Mouse (Mus musculus) MEL (cell line): ENCODE measurements around the gene Zkscan5. TPM values are rescaled to one million over a fixed set of nuclear protein-coding genes. Genes with fewer than 3 reads are reported as not detected.

Experiments
- DNase-seq: peaks from one replicate; pipeline ENCODE4 v3.0.0; 2011; ENCODE audit warnings: low read depth, low spot score
- H3K27ac ChIP-seq: 2 replicates; pipeline ENCODE4 v1.5.1; 2012; ENCODE audit warnings: low read depth, mild to moderate bottlenecking, control low read depth, low read length, moderate library complexity; ENCODE audit not compliant: control insufficient read depth
- H3K27me3 ChIP-seq, 2 experiments: fragments of 150-350 bp in 1 of 2; sonication (generic) in 1 of 2; 2 replicates each; pipeline ENCODE4 v1.6.1; 2012; ENCODE audit warnings: low read length in 2 of 2, mild to moderate bottlenecking in 2 of 2, improper control_type of control experiment in 1 of 2, moderate library complexity in 1 of 2; ENCODE audit not compliant: insufficient read depth in 2 of 2, control insufficient read depth in 1 of 2
- H3K36me3 ChIP-seq, 2 experiments: 2 replicates each; pipeline ENCODE4 v1.6.1; 2012 to 2014; ENCODE audit warnings: low read length in 2 of 2, improper control_type of control experiment in 1 of 2, inconsistent platforms in 1 of 2, mild to moderate bottlenecking in 1 of 2; ENCODE audit not compliant: insufficient read depth in 2 of 2, control insufficient read depth in 1 of 2
- H3K4me1 ChIP-seq, 2 experiments: fragments of 150-350 bp in 1 of 2; sonication (generic) in 1 of 2; 2 replicates each; pipeline ENCODE4 v1.6.1; 2012; ENCODE audit warnings: low read length in 2 of 2, improper control_type of control experiment in 1 of 2, mild to moderate bottlenecking in 1 of 2; ENCODE audit not compliant: insufficient read depth in 2 of 2, control insufficient read depth in 1 of 2
- H3K4me3 ChIP-seq, 2 experiments: fragments of 150-350 bp in 1 of 2; sonication (generic) in 1 of 2; 2 replicates each; pipeline ENCODE4 v1.5.1; 2012; ENCODE audit warnings: low read depth in 2 of 2, low read length in 2 of 2, mild to moderate bottlenecking in 2 of 2, moderate library complexity in 2 of 2, control low read depth in 1 of 2, improper control_type of control experiment in 1 of 2; ENCODE audit not compliant: control insufficient read depth in 1 of 2, insufficient read depth in 1 of 2
- H3K79me2 ChIP-seq: 2 replicates; pipeline ENCODE4 v1.6.1; 2012; ENCODE audit warnings: mild to moderate bottlenecking, low read length, moderate library complexity; ENCODE audit not compliant: control insufficient read depth, poor library complexity, insufficient read depth
- H3K9ac ChIP-seq: 2 replicates; pipeline ENCODE4 v1.6.1; 2012; ENCODE audit warnings: low read depth, mild to moderate bottlenecking, control low read depth, low read length, moderate library complexity; ENCODE audit not compliant: control insufficient read depth, poor library complexity, severe bottlenecking
- H3K9me3 ChIP-seq: fragments of 150-350 bp; sonication (generic); replicated peaks from 2 replicates; pipeline ENCODE4 v1.6.1; 2012; ENCODE audit warnings: mild to moderate bottlenecking, low read length, improper control_type of control experiment, moderate library complexity; ENCODE audit not compliant: insufficient read depth
- BHLHE40 ChIP-seq: IDR thresholded peaks from 2 replicates; pipeline ENCODE4 v1.6.1; 2012; ENCODE audit warnings: low read depth, mild to moderate bottlenecking, inconsistent platforms, low read length, improper control_type of control experiment, borderline replicate concordance
- CHD1 ChIP-seq: IDR thresholded peaks from 2 replicates; pipeline ENCODE4 v1.6.1; 2012; ENCODE audit warnings: low read depth, mild to moderate bottlenecking, inconsistent platforms, low read length, improper control_type of control experiment
- CHD2 ChIP-seq: IDR thresholded peaks from 2 replicates; pipeline ENCODE4 v1.6.1; 2011; ENCODE audit warnings: low read length, improper control_type of control experiment
- E2F4 ChIP-seq: IDR thresholded peaks from 2 replicates; pipeline ENCODE4 v1.6.1; 2011; ENCODE audit warnings: low read depth, low read length, improper control_type of control experiment, borderline replicate concordance
- ELF1 ChIP-seq: IDR thresholded peaks from 2 replicates; pipeline ENCODE4 v1.6.1; 2014; ENCODE audit warnings: low read depth, mild to moderate bottlenecking, inconsistent platforms, low read length, improper control_type of control experiment, moderate library complexity
- EP300 ChIP-seq, 2 experiments: IDR thresholded peaks; 2 replicates each; pipeline ENCODE4 v1.6.1; 2011; ENCODE audit warnings: improper control_type of control experiment in 2 of 2, low read length in 2 of 2, low read depth in 1 of 2, mild to moderate bottlenecking in 1 of 2
- GABPA ChIP-seq: IDR thresholded peaks from 2 replicates; pipeline ENCODE4 v1.6.1; 2012; ENCODE audit warnings: low read depth, mild to moderate bottlenecking, inconsistent platforms, low read length, improper control_type of control experiment, moderate library complexity
- GATA1 ChIP-seq: IDR thresholded peaks from 2 replicates; pipeline ENCODE4 v1.6.1; 2011; ENCODE audit warnings: low read depth, low read length, improper control_type of control experiment
- HCFC1 ChIP-seq: IDR thresholded peaks from 2 replicates; pipeline ENCODE4 v1.6.1; 2012; ENCODE audit warnings: low read depth, mild to moderate bottlenecking, inconsistent platforms, low read length, improper control_type of control experiment, moderate library complexity
- MXI1 ChIP-seq: IDR thresholded peaks from 2 replicates; pipeline ENCODE4 v1.6.1; 2011; ENCODE audit warnings: mild to moderate bottlenecking, low read depth, low read length, improper control_type of control experiment
- MYB ChIP-seq: IDR thresholded peaks from 2 replicates; pipeline ENCODE4 v1.6.1; 2011; ENCODE audit warnings: mild to moderate bottlenecking, low read depth, low read length, improper control_type of control experiment
- NELFE ChIP-seq: IDR thresholded peaks from 2 replicates; pipeline ENCODE4 v1.6.1; 2011; ENCODE audit warnings: low read depth, low read length, improper control_type of control experiment
- NRF1 ChIP-seq: IDR thresholded peaks from 2 replicates; pipeline ENCODE4 v1.6.1; 2014; ENCODE audit warnings: low read depth, mild to moderate bottlenecking, inconsistent platforms, low read length, improper control_type of control experiment, moderate library complexity; ENCODE audit not compliant: poor library complexity, insufficient read depth, severe bottlenecking
- POLR2AphosphoS5 ChIP-seq: IDR thresholded peaks from 2 replicates; pipeline ENCODE4 v1.6.1; 2012; ENCODE audit warnings: low read depth, borderline replicate concordance, mild to moderate bottlenecking, inconsistent platforms, low read length, moderate library complexity, mixed read lengths
- SMC3 ChIP-seq: IDR thresholded peaks from 2 replicates; pipeline ENCODE4 v1.6.1; 2011; ENCODE audit warnings: low read depth, low read length, improper control_type of control experiment
- USF2 ChIP-seq, 2 experiments: IDR thresholded peaks; 2 replicates each; pipeline ENCODE4 v1.6.1; 2011 to 2012; ENCODE audit warnings: improper control_type of control experiment in 2 of 2, low read length in 2 of 2, borderline replicate concordance in 1 of 2, inconsistent platforms in 1 of 2, low read depth in 1 of 2, mild to moderate bottlenecking in 1 of 2; ENCODE audit not compliant: insufficient read depth in 1 of 2
- ZC3H11A ChIP-seq: IDR thresholded peaks from 2 replicates; pipeline ENCODE4 v1.6.1; 2012; ENCODE audit warnings: low read depth, mild to moderate bottlenecking, inconsistent platforms, low read length, improper control_type of control experiment
- polyA plus RNA-seq, 2 experiments: library from polyadenylated mRNA; stranded (reverse) in 1 of 2; unstranded in 1 of 2; fragments of >175 nt in 1 of 2; fragments of >200 nt in 1 of 2; gene quantifications; 2 replicates each; pipeline versions ENCODE4 v1.2.1 to v1.2.4; 2012; ENCODE audit warnings: low replicate concordance in 2 of 2, low read depth in 1 of 2; ENCODE audit not compliant: insufficient read length in 2 of 2, insufficient read depth in 1 of 2, missing spikeins in 1 of 2
- total RNA-seq: library from RNA; depleted of rRNA; stranded (reverse); fragments of 300-350 nt; gene quantifications from 2 replicates; pipeline ENCODE4 v1.2.3, GENCODE M21; 2012

The Zkscan5 gene
- total and polyA plus RNA-seq, 3 experiments = 8.7 to 9.8 TPM; not detected in 1

DNA sequence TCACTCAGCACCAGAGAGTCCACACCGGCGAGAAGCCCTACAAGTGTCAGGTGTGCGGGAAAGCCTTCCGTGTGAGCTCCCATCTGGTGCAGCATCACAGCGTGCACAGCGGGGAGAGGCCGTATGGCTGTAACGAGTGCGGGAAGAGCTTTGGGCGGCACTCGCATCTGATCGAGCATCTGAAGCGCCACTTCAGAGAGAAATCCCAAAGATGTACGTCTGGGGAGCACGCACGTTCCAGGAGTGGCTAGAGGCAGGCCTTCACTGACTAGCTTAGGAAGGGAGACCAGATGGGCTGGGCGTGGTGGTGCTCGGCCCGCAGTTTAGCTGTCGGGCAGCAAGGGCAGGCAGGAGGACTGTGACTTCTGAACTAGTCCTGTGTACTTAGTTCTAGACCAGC is 14.3 kb downstream of the Zkscan5 start:
- no peak overlapping the region for H3K9ac ChIP-seq

DNA sequence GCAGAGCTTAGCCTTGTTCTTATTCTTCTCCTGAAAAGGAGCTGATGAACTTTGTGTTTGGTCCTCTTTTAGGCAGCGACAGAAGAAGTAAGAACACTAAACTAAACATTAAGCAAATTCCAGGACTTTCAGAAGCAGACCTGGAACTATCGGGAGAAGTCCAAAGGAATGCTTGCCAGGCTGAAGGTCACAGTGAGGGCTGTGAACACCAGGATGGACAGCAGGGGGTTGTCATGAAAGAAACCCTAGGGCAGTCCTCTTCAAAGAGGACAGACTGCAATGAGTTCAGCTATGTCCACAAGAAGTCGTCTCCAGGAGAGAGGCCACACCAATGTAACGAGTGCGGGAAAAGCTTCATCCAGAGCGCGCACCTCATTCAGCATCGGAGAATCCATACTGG is 15.6 kb downstream of the Zkscan5 start:
- Histone ChIP-seq H3K27me3 (no peaks in the 10 kb centered on the region), H3K9ac (no peak overlapping the region)
- no peak for TF ChIP-seq ZC3H11A
- no peak for TF ChIP-seq E2F4
- TF ChIP-seq EP300 (IDR thresholded peaks at IDR 0.05; ENCODE audit: low read depth in 1 of 2, low read length in 2 of 2) = no peak
- TF ChIP-seq CHD1 = no peak
- no peak for TF ChIP-seq GATA1
- TF ChIP-seq HCFC1 = no peak
- no peak for TF ChIP-seq MYB
- no peak for TF ChIP-seq MXI1
- no peak for TF ChIP-seq BHLHE40
- TF ChIP-seq NRF1 = no peak
- no peak for TF ChIP-seq CHD2
- TF ChIP-seq NELFE = no peak
- TF ChIP-seq SMC3 = no peak
- no peak for TF ChIP-seq GABPA
- TF ChIP-seq ELF1 = no peak
- TF ChIP-seq POLR2AphosphoS5 = no peak
- TF ChIP-seq, all 39 proteins: peak for 0
- Histone ChIP-seq H3K27ac (no peak overlapping the region), H3K4me1 (peaks cover 3 to 14% of the 10 kb centered on the region in 2 experiments; a peak in 2 of 4 replicates), H3K9me3 (no peaks in the 10 kb centered on the region), H3K79me2 (no peaks in the 10 kb centered on the region; the same call in 1 of the 2 replicates), H3K4me3 (no peak overlapping the region), H3K36me3 (peaks cover 0 to 3% of the 10 kb centered on the region in 2 experiments)
- no peak for DNase-seq

More for the DNA sequence above, 14.3 kb downstream of the Zkscan5 start:
- Histone ChIP-seq H3K36me3 (peaks cover 0 to 3% of the 10 kb centered on the region in 2 experiments), H3K4me1 (peaks cover 3 to 12% of the 10 kb centered on the region in 2 experiments; a peak in 2 of 4 replicates), H3K4me3 (no peak overlapping the region), H3K27me3 (no peaks in the 10 kb centered on the region), H3K79me2 (no peaks in the 10 kb centered on the region; the same call in 1 of the 2 replicates), H3K9me3 (no peaks in the 10 kb centered on the region), H3K27ac (no peak overlapping the region)
- no peak for TF ChIP-seq USF2 (IDR thresholded peaks at IDR 0.05; ENCODE audit: borderline replicate concordance in 1 of 2, insufficient read depth in 1 of 2, low read depth in 1 of 2, low read length in 2 of 2)
- no peak for TF ChIP-seq SMC3
- DNase-seq = no peak
